Mouse (Mus musculus) fat pad, adult 2 months (tissue): ENCODE results near the gene Lrrc19.
"Not testable (repeated sequence)": the region's sequence is repeated elsewhere in the genome, so short reads cannot be mapped to it uniquely, and the experiment has no call there.

ENCODE experiments used
- DNase-seq: peaks from one replicate; pipeline ENCODE4 v3.0.0-alpha.2; 2011; ENCODE audit warnings: low read depth, low spot score; ENCODE audit errors: extremely low read depth

Lrrc19 gene

DNA sequence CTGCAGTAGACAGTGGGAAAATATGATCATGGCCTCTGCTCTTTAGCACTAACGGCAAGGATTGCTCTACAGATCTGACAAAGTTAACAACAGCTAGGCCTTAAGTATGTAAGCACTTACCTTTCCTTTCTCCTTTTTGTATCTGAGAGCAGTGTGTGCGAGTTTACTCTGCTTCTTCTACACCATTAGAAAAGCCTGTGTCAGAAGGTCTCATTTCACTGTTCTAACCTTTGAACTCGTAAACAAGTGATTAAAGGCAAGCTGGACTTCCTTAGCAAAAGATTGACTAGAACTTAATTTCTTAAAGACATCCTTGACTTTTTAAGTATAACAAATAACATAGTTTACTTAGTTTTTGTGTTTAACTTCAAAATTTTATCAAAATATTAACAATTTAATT, at the start of gene Lrrc19:
Gene Lrrc19 (minus strand): TSS at position 225 of the 400 bp plus-strand sequence.
- no peak for DNase-seq

GRCm38 (mm10) chr4:94696368-94696767, 46.4 kb upstream of the Lrrc19 start:
- DNase-seq = no peak

DNA sequence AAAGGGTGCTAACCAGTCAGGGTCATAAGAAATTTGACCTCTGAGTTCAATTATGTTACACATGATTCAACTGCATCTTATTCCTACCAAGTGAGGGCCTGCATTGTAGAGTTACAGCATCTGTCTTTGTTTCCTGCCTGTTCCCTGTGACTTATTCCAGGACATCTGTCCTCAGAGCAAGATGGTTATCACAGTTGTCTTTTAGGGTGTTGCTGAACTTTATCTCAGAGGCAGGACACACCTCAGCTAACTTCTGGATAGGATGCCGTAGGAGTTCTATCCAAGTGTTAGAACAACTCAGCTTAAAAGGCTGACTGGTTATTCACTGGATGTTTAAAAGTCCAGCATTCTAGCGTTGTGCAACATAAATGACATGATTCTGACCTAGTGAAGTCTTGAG, 42.2 kb upstream of the Lrrc19 start:
- no peak for DNase-seq

DNA sequence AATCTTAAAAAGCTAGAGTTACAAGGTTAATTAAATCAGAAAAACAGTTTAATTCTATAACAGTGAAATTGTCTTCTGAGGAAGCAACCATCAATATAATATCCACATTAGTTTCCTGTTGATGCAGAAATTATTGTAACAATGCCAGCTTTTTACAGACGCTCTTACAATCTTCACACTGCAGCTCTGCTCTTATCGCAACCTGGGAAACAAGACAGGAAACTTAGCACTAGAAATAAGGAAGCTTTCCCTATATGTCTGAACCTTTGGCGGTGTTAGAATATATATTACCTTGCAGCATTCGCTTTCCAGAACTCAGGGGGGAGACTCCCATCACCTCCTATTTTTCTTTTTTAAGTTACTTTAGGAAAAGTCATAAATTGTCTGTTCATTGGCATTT, 41.1 kb upstream of the Lrrc19 start:
- no peak for DNase-seq

GRCm38 (mm10) chr4:94689804-94690203, 39.9 kb upstream of the Lrrc19 start:
- not testable (repeated sequence) for DNase-seq

GRCm38 (mm10) chr4:94683305-94683704, 33.4 kb upstream of the Lrrc19 start:
- no peak for DNase-seq

DNA sequence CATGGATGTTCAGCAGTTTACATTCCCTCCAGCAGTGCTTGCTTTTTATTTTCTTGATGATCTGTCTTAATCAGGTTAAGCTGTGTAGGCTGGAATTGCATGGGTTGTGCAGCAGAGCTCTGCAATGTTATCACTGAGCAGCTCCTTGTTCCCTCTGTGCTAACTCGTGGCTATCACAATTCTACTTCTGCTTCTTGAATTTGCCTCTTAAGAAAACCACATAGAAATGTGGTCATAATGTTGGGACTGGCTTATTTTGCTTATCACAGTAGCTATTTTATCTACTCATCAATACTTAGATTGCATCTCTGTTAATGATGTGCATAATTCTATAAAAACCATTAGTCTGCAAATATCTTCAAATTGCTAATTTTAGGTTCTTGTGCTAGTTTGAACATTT, 32.1 kb upstream of the Lrrc19 start:
- no peak for DNase-seq

DNA sequence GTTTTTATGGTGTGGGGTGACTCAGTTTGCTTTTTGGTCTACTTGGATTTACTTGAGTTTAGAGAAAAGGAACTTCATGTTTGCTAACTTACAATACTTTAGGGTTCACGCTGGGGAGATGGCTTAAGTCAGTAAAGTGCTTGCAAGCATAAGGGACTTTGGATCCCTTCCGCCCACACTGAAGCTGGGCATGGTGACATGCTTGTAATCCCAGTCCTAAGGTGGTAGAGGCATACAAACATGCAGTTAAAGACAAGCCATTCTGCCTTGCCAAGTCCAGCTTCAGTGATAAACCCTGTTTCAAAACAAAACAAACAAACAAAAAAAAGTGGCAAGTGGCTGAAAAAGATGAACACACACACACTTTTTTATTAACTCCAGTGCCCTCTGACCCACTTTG, 31.2 kb upstream of the Lrrc19 start:
- DNase-seq = no peak

GRCm38 (mm10) chr4:94680662-94681061, 30.7 kb upstream of the Lrrc19 start:
- no peak for DNase-seq

- no peak for DNase-seq
Measured at GRCm38 (mm10) chr4:94669718-94670117, 19.8 kb upstream of the Lrrc19 start.

- not testable (repeated sequence) for DNase-seq
Measured at GRCm38 (mm10) chr4:94650426-94651175, 657 bp upstream of the Lrrc19 start.

GRCm38 (mm10) chr4:94643141-94643540, 6.8 kb downstream of the Lrrc19 start:
- DNase-seq = no peak

DNA sequence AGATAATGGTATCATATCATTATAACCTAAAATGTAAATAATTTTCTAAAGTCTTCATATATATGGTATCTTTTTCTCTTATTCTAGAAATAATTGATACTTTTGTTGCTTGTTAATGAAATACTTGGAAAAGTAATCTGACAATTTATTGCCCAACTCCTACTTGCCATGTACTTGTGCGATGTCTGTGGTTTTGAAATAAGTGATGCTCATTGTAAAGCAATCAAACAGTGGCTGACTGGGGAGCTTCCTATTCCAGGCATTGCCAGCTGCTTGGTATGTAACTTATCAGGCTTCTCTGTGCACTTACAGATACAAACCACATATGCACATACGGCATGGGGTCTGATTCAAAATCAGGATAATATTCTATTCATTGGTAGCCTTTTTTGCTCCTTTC, 29.9 kb downstream of the Lrrc19 start:
- DNase-seq = no peak

DNA sequence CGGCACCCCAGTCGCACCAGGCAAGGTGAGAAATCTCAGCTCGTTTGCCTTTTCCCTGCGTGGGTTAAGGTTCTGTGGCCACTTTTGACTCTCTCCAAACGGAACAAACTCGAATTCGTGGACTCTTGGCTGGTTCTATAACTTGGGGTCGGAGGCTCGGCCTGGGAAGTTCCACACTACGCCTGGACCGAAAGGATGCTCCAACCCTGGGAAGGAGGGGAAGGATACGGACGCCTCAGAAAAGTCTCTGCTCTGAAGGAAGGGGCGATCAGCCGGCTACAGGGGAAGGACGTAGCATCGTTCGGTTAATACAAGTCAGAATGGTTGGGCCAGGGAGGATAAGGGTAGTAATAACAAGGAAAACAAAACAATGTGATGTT, 35.3 kb downstream of the Lrrc19 start:
- no peak for DNase-seq

DNA sequence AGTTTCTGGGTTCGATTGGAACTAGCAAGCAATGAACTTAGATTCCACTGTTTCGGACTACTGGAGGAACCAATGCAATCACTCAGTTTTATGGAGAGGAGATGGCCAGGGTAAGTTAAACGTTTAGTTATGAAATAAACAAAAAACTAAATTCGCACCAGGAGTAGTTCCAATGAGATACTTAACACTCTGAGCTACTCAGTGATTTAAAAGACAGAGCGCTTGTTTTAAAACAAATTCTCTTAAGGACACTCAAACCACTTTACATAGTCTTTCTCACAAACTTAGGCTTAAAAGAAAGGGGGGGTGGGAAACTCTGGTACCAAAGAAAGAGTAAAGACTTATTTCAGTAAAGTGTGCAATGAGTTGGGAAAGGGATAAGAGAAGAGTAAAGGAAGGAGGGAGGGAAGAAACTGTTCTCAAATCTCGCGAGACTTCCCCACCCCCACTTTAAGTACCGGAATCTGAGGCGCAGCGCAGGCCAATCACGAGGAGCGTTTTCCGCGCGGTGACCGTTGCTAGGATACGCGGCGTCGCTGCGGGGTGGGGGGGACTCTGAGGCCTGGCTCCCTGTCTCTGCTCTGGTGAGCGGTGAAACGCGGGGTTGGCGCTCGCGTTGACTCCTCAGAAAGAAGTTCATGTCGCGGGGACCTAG, 35.8 kb downstream of the Lrrc19 start, which contains the start of gene Ift74:
Gene Ift74 (plus strand): TSS at position 520 of the 655 bp plus-strand sequence.
- DNase-seq = peak; percentile 71

DNA sequence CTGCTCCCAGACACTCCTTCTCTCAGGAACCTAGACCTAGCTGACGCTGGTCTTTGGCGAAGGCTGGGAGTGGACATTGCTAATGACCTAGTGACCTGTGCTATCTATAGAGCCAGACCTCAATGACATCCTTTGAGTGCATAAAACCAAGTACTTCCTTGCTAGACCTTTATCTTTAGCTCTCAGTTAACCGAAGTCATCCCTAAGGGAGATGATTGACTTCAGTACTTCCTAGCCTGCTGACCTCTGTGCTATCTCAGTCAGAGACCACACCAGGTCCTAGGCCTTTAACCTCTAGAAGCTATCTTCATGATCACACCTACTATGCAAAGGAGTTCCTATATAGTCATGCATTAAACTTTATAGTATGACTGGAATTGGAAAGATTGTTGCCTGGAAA, 39.6 kb downstream of the Lrrc19 start:
- DNase-seq = no peak

- DNase-seq = no peak
Measured at GRCm38 (mm10) chr4:94605591-94605990, 44.4 kb downstream of the Lrrc19 start.

GRCm38 (mm10) chr4:94604452-94605019, 45.4 kb downstream of the Lrrc19 start:
- no peak for DNase-seq

- DNase-seq = no peak
Measured at GRCm38 (mm10) chr4:94603031-94603629, 46.8 kb downstream of the Lrrc19 start, which contains the start of gene Plaa. Plaa (minus strand) TSS chr4:94603244.

DNA sequence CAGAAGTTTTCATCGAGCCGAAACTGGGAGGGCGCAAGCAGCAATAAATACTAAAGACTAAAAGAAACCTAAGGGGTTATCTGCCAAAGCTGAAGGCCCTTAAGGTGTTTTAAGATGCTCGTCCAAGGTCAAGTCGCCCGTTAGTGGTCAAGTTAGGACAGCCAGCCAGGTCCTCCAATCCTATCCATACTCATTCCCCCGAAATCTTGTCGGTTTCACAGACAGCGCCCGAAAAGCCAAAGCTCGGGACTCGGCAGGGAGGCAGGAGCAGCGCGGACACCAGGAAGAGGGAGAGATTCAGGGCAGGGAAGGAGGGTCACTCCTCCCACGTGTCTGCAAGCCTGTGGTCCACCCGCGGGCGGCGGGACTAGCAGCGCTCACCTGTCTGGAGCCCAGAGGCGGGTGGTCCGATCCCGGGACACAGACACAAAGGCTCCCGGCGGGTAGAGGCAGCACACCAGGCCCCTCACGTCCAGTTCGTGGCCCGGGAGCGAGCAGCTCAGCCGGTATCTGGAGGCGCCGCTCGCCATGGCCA, 47.4 kb downstream of the Lrrc19 start:
- DNase-seq = no peak

GRCm38 (mm10) chr4:94601395-94601794, 48.5 kb downstream of the Lrrc19 start:
- no peak for DNase-seq
